Mouse (Mus musculus) macrophage (primary cell): ENCODE data around the gene Metrnl. TPM values are rescaled to one million over a fixed set of nuclear protein-coding genes. Genes with fewer than 3 reads are reported as not detected.

Source experiments
- H3K27ac ChIP-seq: fragments of 350-480 bp; formaldehyde crosslinking; 2 replicates; pipeline ENCODE4 v1.9.0; 2021
- H3K36me3 ChIP-seq: fragments of 350-480 bp; formaldehyde crosslinking; 2 replicates; pipeline ENCODE4 v1.9.0; 2021; ENCODE audit errors: inconsistent target
- H3K4me3 ChIP-seq: fragments of 350-480 bp; formaldehyde crosslinking; 2 replicates; pipeline ENCODE4 v1.9.0; 2021; ENCODE audit errors: inconsistent target
- H3K79me2 ChIP-seq: fragments of 350-480 bp; formaldehyde crosslinking; 2 replicates; pipeline ENCODE4 v1.9.0; 2021; ENCODE audit errors: inconsistent target
- WGBS: methylation state at CpG from one replicate; pipeline ENCODE4 v1.1.7; 2026; ENCODE audit warnings: inconsistent platforms; ENCODE audit not compliant: missing documents; 5-methylcytosine and 5-hydroxymethylcytosine counted together
- polyA plus RNA-seq: library from polyadenylated mRNA; stranded (reverse); fragments of 250-400 nt; gene quantifications from 3 replicates; pipeline ENCODE4 v1.2.4, GENCODE M21; 2018; ENCODE audit warnings: inconsistent platforms

Metrnl gene
- polyA plus RNA-seq, 1 experiment from 2014 or later: 161 TPM

DNA sequence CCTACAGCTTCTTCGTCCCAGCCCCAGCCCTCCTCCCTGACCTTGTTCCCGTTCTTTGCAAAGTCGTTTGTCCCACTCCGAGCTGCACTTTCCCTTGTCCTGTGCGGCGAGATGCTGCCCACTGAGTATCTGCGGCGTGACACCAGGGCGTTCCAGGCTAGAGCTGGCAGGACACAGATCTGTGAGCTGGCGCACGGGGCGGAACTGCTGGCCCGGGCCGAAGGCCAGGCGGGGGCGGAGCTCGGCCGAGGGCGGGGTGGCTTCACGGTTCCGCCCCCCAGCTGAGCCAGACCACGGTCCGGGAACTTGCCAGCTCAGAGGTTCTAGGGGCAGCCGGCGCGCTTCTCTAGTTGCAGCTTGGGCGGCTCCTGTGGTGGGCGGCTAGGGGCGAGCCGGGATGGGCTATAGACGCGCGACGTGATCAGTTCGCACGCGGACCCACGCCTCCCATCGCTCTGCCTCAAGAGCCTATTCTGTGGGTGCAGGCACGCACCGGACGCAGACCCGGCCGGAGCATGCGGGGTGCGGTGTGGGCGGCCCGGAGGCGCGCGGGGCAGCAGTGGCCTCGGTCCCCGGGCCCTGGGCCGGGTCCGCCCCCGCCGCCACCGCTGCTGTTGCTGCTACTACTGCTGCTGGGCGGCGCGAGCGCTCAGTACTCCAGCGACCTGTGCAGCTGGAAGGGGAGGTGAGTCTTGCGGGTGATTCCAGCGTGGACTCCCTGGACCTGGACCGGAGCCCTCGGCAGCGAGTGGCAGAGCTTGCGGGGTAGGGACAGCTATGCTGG lies 959 bp downstream of the Metrnl start:
- H3K36me3 ChIP-seq: peaks cover under 1% of the 10 kb centered on the region; the same call in 1 of the 2 replicates
- peak overlapping the region; percentile 100 for H3K4me3 ChIP-seq
- peaks cover 77% of the 10 kb centered on the region for H3K79me2 ChIP-seq
- H3K27ac ChIP-seq: peak overlapping the region; percentile 99
- WGBS: under 1% methylated on average over 59 of the region's 69 CpGs

DNA sequence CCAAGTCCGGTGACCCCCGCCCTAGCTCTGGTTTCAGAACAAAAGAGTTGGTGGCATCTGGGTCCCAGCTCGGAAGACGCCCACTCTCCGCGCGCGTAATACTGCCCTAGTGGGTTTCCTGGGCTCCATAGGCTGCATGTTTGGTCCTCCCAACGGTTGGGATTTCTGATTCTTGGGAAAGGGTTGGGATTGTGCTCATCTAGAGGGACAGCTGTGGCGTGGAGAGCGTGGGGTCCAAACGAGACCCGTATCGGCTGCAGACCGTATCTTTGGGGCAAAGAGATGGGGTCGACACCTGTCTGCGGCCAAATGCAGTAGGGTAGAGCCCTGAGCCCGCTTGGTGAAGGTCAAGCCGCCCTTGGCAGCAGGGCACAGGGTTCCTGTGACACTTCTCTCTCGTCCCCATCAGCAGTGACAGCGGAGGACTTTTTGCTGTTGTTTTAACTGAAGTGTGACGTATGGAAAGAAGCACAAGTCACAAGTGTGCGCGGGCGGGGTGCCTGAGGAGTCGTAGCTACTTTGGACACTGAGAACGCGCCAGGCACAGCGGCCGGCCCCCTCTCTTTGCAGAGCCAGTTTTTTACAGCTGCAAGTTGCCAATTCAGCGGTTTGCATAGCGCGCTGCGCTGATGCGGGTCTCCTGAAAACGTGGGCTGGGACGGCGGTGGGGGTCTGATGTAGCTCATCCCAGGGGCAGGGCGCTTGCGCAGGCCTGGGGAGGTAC lies 1.7 kb downstream of the Metrnl start:
- H3K27ac ChIP-seq: peak overlapping the region; percentile 99
- H3K79me2 ChIP-seq: peaks cover 85% of the 10 kb centered on the region
- WGBS: under 1% methylated on average over 39 of the region's 40 CpGs

DNA sequence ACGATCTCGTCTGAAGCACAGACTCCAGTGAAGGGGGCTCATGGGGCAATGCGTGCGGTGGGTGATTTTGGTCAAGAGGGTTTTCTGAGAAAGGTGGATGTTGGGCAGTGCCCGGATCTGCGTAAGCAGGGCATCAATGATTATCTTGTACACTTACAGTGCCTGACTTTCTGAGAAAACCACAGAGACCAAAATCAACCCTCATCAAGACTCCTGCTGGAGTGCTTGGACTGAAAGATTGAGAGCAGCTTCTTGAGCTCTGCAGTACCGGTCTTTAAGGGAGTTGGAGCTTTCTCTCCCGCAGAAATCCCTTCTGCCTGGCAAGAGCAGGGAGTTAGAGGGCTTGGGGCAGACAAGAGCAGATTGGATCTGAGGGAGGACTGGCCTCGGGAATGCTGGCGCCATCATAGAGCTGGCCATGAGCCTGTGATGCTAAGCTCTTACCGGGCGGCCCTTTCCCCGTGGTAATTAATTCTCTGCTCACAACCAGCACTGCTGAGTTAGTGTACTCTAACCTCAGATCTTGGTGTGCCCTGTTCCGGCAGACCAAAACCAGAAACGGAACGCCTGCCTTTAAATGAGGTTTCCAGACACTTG lies 2.4 kb downstream of the Metrnl start:
- Histone ChIP-seq H3K27ac (peak overlapping the region; percentile 99), H3K79me2 (peaks cover 91% of the 10 kb centered on the region), H3K36me3 (peaks cover 15% of the 10 kb centered on the region), H3K4me3 (peak overlapping the region; percentile 100)
- 22% methylated on average over 16 of the region's 16 CpGs for WGBS

More for the DNA sequence above, 1.7 kb downstream of the Metrnl start:
- Histone ChIP-seq H3K4me3 (peak overlapping the region; percentile 100), H3K36me3 (peaks cover 8% of the 10 kb centered on the region)

DNA sequence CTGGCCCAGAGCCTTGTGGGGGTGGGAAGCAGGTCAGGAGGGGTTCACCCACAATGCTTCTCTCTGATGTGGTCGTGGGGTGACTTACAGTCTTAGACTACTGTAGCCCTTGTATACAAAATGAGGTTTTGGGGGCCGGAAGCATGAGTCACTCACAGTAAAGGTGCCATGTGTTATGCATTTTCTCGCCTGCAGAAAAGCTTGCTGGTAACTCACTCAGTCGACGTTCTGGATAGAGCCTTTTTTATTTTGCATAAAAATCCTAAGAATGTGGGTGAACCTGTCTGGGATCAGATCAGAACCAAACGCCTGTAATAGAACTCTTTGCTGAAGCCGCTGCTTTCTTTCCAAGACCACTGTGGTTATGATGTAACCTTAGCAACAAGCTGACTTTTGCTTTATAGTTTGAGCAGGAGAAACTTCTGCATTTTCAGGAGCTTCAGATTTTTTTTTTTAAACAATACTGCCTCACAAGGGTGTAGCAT lies 5.2 kb downstream of the Metrnl start:
- under 1% methylated on average over 7 of the region's 7 CpGs for WGBS
- peaks cover 41% of the 10 kb centered on the region for H3K36me3 ChIP-seq
- peak overlapping the region; percentile 100 for H3K4me3 ChIP-seq
- peaks cover 97% of the 10 kb centered on the region for H3K79me2 ChIP-seq
- H3K27ac ChIP-seq: peak overlapping the region; percentile 99

DNA sequence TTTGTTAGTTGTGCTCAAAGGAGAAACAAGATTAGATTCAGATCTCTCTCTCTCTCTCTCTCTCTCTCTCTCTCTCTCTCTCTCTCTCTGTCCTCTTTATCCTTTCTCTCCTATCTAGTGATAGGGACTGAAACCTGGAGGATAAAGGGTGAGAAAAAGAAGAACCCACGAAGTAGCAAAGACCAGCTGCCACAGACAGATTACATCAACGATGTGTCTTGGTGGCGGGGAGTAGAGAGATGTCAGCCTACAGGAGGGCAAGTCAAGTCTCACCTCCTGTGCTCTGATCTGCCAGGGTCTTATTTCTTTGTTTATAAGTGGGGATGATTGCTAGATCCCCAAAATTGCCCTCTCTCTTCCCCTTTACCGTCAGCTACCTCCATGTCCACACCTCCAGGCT lies 7.9 kb downstream of the Metrnl start:
- H3K4me3 ChIP-seq: no peak overlapping the region
- H3K36me3 ChIP-seq: peaks cover 63% of the 10 kb centered on the region
- H3K79me2 ChIP-seq: peaks cover 100% of the 10 kb centered on the region
- 77% methylated on average over 4 of the region's 4 CpGs for WGBS
- no peak overlapping the region for H3K27ac ChIP-seq

DNA sequence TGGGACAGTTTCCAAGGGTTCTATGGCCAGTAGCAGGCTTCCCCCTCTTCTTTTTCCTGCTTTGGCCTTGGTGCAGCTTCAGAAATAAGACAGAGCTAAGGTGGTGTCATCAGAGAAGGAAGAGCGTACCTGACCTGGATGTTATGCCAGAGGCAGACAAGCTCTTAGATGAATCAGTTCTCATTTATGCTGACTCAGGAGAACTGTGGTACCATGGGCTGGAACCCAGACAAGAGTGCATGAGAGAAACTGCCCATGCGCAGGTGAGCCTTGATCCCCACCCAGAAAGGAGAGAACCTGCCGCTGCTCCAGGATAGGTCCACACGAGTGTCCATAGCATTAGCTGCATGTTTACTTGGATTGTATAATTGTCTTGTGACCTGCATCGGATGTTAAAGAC lies 8.9 kb downstream of the Metrnl start:
- peaks cover 73% of the 10 kb centered on the region for H3K36me3 ChIP-seq
- no peak overlapping the region for H3K27ac ChIP-seq
- H3K4me3 ChIP-seq: no peak overlapping the region
- 93% methylated on average over 5 of the region's 5 CpGs for WGBS
- H3K79me2 ChIP-seq: peaks cover 100% of the 10 kb centered on the region

DNA sequence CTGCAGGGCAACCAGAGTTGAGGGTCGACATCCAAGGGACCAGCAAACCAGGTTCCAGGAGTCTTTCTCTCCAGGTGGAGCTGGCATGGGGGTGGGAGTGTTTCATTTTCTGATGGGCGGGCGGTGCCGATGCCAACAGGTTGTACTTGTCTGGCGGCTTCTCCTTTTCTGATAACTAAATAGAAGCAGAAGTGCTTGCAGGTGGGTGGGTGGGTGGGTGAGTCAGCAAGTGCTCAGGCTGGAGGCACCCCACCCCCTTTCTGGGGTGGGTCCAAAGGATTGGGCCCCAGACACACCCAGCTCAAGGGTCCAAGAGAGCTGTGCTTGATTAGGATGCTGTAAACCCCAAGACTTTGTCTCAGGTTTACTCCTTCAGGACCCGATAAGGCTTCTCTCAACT lies 11.6 kb downstream of the Metrnl start:
- H3K36me3 ChIP-seq: peaks cover 91% of the 10 kb centered on the region

DNA sequence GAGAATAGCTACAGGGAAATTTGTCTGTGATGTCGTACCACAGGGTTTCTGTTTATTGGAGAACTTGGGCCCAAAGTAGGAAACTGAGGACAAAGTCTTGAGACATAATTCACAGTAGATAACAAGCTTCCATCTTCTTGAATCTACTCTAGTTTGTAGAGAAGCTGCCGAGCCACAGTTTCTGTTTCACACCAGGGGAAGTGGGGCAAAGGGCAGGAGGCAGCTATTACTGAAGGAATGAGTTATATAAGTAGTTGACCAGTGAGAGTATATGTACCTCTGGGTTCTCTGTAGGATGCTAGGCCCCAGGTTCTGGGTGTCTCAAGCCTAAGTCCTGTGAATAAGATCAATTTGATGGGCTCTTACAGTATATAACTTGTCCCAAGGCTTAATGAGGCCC lies 12.2 kb downstream of the Metrnl start:
- H3K27ac ChIP-seq: peak overlapping the region; percentile 19
- H3K4me3 ChIP-seq: no peak overlapping the region
- 43% methylated on average over 2 of the region's 2 CpGs for WGBS
- H3K79me2 ChIP-seq: peaks cover 91% of the 10 kb centered on the region
- peaks cover 91% of the 10 kb centered on the region for H3K36me3 ChIP-seq

More for the DNA sequence above, 11.6 kb downstream of the Metrnl start:
- Histone ChIP-seq H3K4me3 (no peak overlapping the region), H3K79me2 (peaks cover 97% of the 10 kb centered on the region), H3K27ac (peak overlapping the region; percentile 19; the same call in 1 of the 2 replicates)
- WGBS: 60% methylated on average over 2 of the region's 6 CpGs

DNA sequence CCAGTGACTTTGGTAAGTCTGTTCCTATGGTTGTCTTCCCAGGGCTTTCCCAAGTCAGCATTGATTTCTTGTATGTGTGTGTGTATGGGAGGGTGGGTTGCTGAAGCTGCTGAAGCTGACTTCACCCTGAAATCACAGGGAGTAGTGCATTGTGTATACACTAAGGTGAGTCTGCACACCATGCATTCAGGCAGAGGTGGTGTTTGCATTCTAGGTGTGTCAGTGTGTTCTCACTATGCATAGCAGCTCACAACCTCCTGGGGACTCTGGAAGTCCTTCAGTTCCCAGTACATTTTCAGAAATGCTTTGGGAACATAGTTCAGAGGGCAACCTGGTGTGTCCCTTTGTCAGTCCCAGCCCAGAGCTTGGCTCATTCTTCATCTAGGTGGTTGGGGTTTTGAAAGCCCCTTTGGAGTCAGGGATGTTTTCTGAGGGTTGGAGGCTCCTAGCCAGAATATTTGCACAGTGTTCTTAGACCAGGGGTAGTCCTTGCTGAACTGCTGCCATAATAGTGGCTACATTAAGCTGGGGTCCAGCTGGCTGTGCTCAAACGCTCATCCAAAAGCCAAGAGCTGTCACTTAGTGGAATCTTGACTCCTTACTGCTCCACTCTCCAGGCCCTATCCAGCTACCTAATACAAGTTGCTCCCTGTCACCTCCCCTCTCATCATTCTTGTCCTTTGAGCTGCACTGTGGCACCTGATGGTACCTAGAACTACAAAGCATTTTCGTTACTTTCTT lies 13.6 kb downstream of the Metrnl start:
- H3K36me3 ChIP-seq: peaks cover 86% of the 10 kb centered on the region
- 100% methylated on average over 2 of the region's 2 CpGs for whole genome bisulfite sequencing

DNA sequence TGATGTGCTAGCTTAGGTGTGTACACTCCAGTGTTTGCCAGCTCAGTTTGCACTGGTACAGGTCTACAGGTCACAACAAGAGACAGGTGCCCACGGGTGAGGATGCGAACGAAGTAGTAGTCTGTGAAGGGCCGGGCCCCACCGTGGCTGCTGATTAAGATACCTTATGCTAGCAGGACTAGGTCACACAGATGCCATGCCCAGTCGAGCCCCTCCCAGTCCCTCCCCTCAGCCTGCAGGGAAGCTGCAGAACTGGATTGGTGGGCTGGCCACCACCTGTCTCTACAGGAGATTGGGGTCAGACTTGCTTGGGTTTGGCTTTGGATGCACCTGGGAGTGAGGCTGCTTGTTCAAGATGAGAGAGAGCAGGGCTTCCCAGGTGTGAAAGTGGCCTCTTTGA lies 16.4 kb downstream of the Metrnl start:
- Histone ChIP-seq H3K4me3 (no peak overlapping the region), H3K79me2 (peaks cover 49% of the 10 kb centered on the region), H3K27ac (no peak overlapping the region), H3K36me3 (peaks cover 59% of the 10 kb centered on the region)
- 94% methylated on average over 6 of the region's 6 CpGs for WGBS

More for the DNA sequence above, 13.6 kb downstream of the Metrnl start:
- Histone ChIP-seq H3K4me3 (no peak overlapping the region), H3K79me2 (peaks cover 77% of the 10 kb centered on the region), H3K27ac (no peak overlapping the region)

DNA sequence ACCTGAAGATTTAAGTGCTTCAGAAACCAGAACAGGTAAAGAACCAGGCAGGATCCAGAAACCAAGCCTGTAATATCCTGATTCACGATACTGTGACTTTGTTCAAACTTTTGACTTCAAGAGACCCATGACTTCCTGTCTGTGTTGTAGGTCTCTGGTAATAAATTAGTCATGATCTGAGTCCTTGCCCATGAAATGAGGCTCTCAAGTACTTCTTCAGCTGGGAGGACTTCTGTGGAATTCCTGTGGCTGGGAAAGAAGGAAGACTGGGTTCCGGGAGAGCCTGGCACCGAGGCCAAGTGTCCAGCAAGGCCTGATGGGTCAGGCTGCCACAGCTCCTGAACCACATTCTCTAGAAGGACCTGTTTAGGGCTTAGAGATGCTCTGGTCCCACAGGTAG lies 19.4 kb downstream of the Metrnl start:
- WGBS: 87% methylated on average over 3 of the region's 3 CpGs
- Histone ChIP-seq H3K27ac (peak overlapping the region; percentile 24), H3K36me3 (peaks cover 34% of the 10 kb centered on the region), H3K79me2 (peaks cover 19% of the 10 kb centered on the region), H3K4me3 (no peak overlapping the region)

DNA sequence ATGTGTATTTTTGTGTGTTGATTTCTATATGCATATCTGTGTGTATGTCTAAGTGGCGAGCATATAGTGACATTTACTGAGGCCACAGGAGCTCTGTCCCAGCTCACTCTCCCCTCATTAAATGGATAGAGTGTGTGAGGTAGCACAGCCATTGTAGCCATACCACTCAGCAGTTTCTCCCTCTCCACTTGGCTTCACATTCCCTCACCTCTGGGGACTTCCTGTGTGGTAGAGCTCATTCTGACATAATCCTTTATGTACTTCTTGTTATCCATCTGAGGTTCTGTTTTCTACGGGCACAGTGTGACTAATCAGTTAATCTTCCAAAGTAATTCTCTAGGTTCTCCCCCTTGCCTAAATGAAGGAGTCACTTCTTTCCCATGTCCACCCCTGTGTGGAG lies 21.1 kb downstream of the Metrnl start:
- H3K79me2 ChIP-seq: peaks cover 3% of the 10 kb centered on the region; the same call in 1 of the 2 replicates
- WGBS: 53% methylated on average over 2 of the region's 2 CpGs
- peaks cover 19% of the 10 kb centered on the region; the same call in 1 of the 2 replicates for H3K36me3 ChIP-seq
- peak overlapping the region; percentile 24 for H3K27ac ChIP-seq
- H3K4me3 ChIP-seq: no peak overlapping the region

DNA sequence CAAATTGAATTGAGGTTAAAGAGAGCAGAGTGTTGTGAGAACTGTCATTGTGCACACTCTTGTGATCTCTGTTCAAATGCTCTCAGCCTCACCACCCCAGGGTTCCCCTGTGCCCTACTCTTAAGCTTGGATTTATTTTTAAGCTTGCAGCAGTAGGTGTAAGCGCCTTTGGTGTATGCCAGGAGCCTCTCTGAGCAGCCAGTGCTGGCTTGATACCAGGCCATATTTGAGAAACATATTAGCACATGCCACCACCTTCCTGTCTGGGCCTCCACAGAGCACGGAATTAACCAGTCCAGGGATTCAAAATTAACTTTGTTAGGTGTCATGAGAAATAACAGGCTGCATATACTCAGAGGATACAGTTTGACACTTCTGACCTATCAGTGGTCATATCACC lies 25.3 kb downstream of the Metrnl start:
- H3K36me3 ChIP-seq: no peaks in the 10 kb centered on the region
- WGBS: 61% methylated on average over 2 of the region's 2 CpGs
- no peak overlapping the region for H3K27ac ChIP-seq
- no peak overlapping the region for H3K4me3 ChIP-seq
- H3K79me2 ChIP-seq: no peaks in the 10 kb centered on the region

DNA sequence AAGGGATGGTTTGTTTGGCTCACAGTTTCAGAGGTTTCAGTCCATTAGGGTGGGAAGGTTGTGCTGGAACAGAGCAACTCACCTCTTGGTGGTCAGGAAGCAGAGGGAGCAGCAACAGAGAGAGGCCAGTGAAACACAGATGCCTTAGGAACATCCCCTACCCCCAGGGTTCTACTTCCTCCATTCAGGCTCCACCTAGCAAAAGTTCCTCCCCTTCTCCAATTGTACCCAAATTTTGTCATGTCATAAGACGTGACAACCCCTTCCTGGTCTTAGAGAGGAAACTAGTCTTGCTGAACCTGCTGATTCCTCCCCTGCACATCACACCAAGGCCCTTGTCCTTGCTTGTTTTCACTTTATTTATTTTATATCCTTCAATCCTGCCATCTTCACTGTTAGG lies 32.8 kb downstream of the Metrnl start:
- peak overlapping the region; percentile 4; the same call in 1 of the 2 replicates for H3K4me3 ChIP-seq
- WGBS: 25% methylated on average over 1 of the region's 1 CpGs
- H3K79me2 ChIP-seq: no peaks in the 10 kb centered on the region
- H3K27ac ChIP-seq: peak overlapping the region; percentile 97
- no peaks in the 10 kb centered on the region for H3K36me3 ChIP-seq
